Mouse (Mus musculus) brain, adult 2 months (tissue): ENCODE data around the gene Prr12.
"Not testable (repeated sequence)": the region's sequence is repeated elsewhere in the genome, so short reads cannot be mapped to it uniquely, and the experiment has no call there.

ENCODE experiments used
- DNase-seq: peaks from one replicate; pipeline ENCODE4 v3.0.0; 2011; ENCODE audit warnings: low read depth, low spot score

The Prr12 gene

DNA sequence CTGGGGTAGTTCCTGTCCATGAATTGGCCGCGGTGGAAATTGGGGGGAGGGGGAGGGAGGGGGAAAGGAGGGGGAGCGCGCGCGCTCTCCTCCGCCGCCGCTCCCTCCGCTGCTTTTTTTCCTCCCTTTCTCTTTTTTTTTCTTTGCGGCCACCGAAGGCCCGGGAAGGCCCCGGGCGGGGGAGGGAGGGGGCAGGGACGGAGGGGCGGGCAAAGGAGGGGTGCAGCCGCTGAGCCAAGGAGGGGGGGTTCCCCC, at the start of gene Prr12:
Gene Prr12 (minus strand): TSS at position 20 of the 255 bp plus-strand sequence.
- no peak for DNase-seq

DNA sequence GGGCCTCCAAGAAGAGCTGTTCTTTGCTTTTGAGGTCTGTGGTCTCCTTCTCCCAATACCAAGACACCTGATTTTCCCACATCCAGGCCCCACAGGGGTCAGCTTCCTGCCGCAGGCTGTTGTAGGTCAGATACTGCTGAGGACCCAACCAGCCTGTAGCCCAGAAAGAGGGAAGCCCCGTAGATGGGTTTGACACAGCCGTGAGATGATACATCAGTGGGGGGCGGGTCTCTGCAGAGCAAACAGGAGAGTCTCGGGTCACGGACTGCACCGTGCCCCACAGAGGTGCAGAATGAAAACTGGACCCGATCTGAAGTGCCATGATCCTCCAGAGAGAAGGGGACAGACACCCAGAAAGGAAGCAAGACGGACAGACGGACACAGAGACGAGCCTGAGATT, 49.8 kb upstream of the Prr12 start:
- no peak for DNase-seq

DNA sequence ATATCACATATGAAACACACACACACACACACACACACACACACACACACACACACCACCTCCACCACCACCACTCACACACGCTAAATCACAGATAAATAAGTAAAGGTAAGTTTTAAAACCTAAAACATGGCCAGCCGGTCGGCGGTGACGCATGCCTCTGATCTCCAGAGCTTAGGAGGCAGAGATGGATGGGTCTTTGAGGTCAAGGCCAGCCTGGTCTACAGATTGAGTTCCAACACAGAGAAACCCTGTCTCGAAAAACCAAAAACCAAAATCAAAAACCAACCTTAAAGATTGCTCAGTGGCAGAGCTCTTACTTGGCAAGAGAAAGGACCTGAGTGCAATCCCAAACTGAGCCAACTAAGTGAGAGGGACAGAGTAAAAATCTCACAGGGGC, 47.4 kb upstream of the Prr12 start:
- no peak for DNase-seq

DNA sequence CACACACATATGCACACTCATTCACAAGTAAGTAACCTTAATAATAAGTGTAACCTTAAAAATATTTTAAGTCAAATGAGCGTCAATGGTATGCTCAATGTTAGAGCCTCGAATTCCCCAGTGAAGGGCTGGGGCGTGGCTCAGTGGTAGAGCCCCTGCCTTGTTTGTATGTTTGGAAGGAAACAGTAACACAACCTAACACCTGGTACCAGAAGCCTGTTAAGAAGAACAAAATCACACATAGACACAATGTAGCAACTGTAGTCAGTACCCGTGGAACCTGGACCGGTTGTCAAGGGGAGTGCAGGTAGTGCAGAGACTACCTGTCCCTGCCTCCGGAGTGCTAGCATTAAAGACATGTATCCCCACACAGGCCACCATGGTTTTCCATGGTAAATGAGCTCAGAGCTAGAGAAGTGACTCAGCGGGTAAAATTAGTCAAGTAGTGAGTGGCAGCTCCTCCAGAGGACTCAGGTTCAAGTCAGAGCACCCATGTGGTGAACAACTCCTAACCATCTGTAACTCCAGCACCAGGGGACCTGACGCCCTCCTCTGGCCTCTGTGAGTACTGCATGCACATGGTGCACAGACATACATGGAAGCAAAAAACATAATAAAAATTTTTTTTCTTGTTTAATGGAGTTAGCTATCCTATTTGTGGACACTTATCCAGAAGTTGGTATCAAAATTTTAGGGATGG, 46.0 kb upstream of the Prr12 start:
- no peak for DNase-seq

DNA sequence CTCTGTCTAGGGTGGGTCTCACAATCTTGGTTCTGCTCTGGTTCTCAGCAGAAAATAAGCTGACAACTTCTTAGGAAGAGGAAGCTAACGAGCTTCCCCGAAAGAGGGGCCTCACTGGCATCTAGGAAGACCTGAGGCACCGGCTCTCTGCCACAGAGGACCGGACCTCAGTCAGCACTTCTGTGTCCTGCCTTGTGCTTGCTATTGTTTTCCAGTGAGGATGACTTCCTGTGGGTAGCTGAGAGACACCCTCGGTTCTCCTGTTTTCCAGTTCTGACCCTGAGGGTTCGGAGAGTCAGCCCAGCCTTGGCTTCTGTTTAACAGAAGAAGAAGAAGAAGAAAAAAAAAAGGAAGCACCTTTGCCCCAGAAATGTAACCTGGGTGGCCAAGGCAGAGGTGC, 44.8 kb upstream of the Prr12 start:
- no peak for DNase-seq

DNA sequence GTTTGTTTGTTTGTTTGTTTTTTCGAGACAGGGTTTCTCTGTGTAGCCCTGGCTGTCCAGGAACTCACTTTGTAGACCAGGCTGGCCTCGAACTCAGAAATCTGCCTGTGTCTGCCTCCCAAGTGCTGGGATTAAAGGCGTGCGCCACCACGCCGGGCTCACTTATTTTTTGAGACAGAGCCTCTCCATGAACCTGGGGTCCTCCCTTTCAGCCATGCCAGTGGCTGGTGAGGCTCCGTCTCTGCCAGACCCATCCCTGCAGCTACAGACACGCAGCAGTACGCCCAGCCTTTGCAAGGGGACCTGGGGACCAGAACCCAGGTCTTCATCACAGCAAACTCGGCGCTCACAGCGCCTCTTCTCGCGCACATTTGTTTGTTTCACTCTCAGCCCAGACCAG, 43.3 kb upstream of the Prr12 start:
- not testable (repeated sequence) for DNase-seq

DNA sequence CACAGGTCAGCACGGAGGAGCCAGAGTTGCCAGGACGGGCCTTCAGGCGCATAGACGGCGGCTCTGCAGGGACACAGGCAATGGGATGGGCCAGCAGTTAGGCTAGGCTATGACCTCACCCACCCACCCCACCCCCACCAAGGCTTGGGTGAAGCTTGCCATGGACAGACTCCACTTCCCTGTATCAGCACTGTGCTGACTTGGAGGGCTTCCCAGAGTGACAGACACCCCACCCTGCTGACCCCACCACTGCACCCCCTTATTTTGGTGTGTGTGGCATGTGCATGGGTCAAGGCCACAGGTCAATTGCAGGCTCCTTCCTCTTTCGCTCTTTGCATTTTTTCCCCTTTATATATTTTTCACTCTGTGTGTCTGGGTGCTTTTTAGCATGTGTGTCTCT, 42.7 kb upstream of the Prr12 start:
- DNase-seq = no peak

DNA sequence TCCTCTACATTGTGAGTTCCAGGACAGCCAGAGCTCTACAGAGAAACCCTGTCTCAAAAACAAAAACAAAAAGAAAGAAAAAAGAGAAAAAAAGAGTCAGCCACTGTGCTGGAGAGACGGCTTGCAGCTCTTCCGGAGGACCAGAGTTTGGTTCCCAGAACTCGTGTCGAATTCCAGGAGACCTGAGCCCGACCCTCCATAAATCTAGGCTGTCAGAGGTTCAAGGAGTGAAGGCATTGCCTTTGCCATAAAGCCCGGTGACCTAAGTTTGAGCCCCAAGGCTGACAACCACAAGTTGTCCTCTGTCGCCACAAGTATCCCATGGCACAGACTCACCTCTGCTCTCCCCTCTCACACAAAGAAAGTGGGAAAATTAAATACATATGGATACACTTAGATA, 41.4 kb upstream of the Prr12 start:
- DNase-seq = no peak

DNA sequence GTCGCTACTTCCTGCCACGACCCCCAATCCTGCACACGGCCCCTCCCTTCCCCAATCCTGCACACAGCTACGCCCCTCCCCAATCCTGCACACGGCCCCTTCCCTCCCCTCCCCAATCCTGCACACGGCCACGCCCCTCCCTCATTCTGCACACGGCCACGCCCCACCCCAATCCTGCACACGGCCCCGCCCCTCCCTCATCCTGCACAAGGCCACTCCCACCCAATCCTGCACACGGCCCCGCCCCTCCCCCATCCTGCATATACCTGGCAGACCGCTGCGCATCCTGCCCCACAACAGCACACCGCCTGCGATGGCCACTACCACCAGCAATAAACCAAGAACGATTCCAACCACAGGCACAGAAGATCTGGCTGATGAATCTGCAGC, 40.8 kb upstream of the Prr12 start:
- DNase-seq = no peak

DNA sequence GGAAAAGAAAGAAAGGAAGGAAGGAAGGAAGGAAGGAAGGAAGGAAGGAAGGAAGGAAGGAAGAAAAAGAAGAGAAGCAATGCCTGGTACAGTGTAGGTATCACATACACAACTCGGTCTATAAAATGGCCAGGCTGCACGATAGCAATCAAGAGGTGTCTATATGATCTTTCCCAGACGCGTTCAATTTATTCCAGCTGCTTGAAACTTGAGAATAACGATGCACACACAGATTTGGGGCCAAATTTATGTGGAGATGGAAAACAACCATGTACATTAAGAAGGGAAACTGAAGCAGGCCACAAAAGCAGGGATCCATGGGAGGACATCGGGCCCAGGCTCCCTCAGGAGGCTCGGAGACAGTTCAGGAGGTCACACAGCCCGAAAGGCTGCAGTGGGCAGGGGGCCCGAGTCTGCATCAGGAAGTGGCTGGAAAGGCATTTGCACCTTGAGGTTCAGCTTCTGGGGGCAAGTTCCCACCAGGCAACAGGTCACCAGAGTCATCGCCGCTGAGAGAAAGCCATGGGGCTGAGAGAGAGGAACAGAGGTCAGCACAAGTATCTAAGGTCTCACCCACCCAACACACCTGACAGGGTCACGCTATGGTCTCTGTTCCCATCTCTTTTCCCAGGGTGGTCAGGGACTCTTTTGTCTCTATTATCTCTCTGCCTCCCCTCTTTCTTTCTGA, 40.3 kb upstream of the Prr12 start:
- DNase-seq = no peak

DNA sequence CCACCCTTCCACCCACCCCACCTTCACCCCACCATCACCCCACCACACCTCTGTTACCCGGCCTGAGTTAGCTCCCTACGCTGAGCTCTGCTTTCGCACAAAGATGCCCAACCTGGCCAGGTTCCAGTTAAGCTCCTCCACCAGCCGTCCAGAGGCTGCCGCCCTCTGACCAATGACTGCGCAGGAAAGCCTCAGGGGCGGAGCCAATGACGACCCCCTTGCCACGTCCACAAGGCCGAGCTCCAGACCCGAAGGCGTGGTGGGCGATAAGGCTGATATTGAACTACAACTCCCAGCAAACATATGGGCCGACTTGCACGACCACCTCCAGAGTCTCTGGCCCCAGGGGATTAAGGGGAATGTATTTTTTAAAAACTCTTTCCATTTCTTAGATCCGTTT, 39.4 kb upstream of the Prr12 start, which contains the start of gene Rcn3:
Gene Rcn3 (minus strand): TSS at position 174 of the 400 bp plus-strand sequence.
- DNase-seq = peak; percentile 37

DNA sequence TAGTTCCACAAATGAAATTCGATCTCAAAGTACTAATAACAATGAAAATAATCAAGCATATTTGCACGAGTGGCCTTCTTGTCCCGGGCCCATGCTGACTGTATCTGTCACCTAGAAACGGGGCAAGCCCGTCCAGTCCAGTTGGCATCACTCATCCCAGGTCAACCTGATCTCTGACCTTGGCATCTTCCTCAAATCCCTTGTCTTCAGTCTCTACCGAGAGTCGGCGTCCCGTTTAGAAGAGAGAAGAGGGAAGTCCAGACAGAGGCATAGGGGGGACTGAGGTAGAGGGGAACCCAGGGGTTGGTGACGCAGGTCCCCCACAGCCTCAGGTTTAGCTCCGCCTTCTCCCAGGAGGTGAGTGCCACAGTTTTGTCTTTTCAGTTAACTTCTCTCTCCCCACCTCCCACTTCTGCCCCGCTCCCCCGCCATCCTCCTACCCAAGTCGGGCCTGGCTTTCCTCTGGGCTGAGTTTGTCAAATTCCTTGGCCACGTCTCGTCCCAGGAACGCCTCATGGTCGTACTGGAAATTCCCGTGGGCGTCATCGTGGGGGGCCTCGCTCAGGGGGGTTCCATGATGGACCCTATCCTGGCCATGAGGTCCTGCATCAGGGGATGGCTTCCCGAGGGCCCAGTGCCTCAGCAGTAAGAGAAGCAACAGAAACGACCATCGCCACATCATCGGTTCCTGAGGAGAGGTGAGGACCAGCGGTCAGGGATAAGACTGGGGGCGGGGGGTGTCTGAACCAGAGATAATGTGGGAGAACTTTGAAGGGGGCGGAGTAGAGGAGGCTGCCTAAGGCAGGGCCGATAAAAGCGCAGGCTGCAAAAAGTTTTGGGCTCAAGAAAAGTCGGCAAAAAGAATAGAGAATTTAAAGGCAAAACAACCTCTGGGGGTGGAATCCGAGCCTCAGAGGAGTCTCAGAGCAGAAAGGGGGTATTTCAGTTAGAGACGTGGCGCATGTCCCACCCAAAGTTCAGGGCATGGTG, 38.6 kb upstream of the Prr12 start:
- DNase-seq = no peak

DNA sequence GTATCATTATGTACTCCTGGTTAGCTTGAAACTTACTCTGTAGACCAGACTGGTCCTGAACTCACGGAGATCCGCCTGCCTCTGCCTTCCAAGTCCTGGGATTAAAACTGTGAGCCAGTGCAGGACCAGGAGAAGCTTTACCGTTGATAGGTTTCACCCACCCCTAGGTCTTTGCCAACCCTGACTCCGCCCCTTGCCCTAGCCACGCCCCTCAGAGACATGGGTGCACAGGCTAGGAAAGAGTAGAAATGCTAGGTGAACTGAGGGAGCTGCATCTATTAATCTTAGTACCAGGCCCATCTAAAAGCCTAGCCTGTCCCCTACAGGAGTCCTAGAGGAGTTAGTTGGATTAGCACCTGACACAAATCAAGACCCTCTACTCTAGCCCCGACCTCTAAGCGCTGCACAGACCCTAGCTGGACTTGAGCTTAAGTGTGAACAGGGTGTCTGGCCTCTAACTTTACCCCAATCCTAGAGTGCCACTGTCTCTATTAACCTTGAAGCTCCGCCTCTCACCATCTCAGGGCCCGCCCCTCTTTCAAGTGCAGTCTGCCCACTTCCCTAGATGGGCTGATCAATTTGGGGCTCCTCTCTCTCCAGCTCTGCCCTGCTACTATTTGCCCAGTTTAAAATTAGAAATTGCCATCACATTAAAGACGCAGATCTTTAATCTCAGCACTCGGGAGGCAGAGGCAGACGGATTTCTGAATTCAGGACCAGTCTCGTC, 37.7 kb upstream of the Prr12 start:
- DNase-seq = no peak

DNA sequence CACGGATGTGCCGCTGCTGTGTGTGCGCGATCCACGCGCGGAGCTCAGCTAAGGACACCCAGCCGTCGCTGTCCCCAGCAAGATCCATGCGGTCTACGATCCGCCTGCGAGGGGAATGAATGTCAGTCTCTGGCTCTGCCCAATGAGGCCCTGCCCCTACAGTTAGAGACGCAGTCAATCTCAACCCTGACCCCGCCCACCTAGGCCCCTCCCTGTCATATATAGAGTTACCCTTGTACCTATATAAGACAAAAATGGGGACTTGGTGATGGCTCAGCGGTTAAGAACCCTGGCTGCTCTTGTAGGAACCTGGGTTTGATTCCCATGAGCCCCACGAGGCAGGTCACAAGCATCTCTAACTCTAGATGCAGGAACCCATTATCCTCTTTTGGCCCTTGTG, 35.9 kb upstream of the Prr12 start:
- DNase-seq = no peak

DNA sequence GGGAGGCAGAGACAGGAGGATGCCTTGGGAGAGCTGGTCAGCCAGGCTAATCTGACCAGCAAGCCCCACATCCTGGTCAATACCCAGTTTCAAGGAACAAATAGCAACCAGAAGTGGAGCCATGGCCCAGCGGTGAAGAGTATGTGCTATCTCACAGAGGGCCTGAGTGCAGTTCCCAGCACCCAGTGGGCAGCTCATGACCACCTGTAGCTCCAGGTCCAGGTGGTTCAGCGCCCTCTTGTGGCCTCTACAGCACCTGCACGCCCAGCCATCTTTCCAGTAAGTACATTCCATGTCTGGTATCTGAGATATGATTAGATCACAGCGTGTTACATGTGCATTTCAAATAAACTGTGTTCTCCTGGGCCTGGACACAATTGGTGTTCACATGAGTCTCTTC, 33.4 kb upstream of the Prr12 start:
- no peak for DNase-seq

DNA sequence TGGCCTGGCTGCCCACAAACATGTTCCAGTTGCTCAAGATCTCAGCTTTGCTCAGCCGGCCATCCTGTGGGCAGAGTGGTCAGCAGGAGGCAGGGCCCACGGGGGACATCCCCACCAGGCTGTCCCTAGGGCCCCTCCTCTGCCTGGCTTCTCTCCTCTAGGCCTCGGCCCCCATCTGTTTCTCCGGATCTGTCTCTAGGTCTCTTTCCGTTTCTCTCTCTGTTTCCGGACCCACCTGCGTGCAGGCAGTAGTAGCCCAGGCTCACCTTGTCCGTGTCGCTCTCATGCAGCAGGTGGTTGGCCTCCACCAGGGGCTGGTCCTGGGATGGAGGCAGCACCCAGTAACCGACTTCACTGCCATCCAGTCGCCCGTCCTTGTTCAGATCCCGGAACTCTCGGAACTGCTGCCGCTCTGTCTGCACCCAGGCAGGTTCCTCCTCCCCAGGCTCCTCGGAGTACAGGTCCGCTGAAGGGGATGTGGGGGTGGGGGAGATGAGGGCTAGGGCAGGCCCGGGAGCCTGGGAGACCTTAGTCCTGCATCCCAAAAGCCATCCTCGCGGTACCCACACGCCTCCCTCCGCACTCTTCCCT, 30.7 kb upstream of the Prr12 start:
- no peak for DNase-seq

DNA sequence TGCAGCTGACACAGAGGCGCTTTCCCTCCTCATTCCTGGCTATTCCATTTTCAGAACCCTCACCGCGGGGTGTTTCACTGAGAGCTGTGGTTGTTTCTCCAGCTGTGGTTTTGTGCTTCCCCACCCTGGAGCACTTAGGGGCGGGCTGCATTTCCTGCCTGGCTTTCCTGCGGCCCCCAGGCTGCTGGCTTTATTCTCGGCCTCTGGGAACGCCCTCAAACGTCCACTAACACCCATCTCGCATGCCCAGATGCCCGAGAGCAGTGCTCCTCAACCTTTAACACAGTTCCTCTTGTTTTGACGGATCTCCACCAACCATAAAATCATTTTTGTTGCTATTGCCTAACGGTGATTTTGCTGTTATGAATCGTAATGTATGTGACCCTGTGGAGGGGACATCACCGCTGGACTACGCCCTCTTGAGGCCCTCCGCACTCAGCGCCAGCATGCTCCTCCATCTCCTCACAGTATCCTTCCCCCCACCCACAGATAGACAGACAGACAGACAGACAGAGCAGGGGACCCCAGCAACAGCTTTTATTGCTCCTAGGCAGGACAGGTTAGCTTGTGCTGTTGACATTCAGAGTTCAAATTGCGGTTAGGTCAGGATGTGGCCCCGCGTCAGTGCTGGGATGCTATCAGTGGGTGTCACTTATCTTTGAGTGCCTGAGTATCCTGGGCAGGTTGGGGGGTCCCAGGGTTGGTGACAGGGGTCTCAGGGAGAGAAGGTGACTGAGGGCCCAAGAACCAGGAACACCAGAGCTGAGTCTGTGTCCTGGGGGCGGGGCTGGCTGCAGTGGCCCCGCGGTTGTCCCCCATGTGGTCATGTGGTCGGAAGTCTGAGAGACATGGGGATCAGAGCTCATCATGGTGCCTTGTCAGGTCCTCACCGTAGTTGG, 30.0 kb upstream of the Prr12 start:
- peak; percentile 24 for DNase-seq

DNA sequence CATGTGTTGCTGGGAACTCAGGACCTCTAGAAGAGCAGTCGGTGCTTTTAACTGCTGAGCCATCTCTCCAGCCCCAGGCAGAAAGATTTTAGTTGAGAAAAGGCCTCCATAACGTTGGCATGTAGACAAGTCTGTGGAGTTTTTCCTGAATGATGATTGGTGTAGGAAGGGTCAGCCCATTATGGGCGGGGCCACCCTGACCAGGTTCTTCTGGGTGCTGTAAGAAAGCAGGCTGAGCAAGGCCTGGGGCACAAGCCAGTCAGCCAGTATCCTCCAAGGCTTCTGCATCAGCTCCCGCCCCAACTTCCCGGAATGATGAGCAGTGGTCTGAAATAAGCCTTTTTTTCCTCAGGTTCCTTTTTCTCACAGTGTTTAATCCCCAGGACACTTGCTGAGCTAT, 28.3 kb upstream of the Prr12 start:
- DNase-seq = no peak

DNA sequence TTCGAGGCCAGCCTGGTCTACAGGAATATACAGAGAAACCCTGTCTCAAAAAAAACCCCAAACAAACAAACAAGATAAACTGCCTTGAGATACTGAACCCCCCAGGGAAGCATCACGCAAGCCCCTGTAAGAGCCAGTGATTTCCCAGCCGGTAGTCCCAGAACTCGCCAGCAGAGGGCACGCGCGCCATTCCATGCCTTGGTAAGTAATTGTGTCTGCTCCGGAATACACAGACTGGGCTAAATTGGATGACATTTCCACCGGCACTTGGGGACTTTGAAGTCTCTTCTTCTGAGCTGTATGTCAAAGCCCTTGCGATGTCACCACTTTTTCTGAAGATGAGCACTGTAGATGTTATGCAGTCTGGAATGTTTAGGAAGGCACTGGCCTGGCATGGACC, 27.2 kb upstream of the Prr12 start:
- peak; percentile 92 for DNase-seq

DNA sequence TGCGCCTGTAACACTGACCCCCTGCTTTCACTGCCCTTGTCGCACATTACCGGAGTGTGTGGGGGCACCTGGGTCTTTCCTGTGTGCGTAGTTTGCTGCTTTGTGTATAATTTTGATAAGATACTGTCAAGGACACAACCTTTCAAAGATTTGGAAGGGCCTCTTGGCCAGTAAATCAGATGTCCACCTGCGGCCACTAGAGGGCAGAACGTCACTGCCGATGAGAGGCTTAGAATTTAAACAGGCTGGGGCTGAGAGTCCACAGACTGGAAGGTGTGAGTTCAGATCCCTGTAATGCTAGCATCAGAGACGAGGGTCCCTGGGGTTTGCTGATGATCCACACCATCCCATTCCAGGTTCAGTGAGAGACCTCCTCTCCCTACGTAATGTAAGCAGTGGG, 25.8 kb upstream of the Prr12 start:
- DNase-seq = peak; percentile 77
